Mouse (Mus musculus) lung, postnatal 0 days (tissue): ENCODE measurements around the gene Syn3. TPM values are rescaled to one million over a fixed set of nuclear protein-coding genes. Genes with fewer than 3 reads are reported as not detected.
A peak's percentile ranks its signal among the peaks of the same experiment; 100 is the strongest.

Source experiments
- ATAC-seq: fragments of 200-750 bp; cut with Nextera tagmentation; 2 replicates; pipeline ENCODE4 v1.8.0; 2017; ENCODE audit warnings: moderate library complexity
- DNase-seq: peaks from one replicate; pipeline ENCODE4 v3.0.0-alpha.2; 2016; ENCODE audit warnings: low spot score
- H3K27ac ChIP-seq: fragments of 300-500 bp; sonication (generic); 2 replicates; pipeline ENCODE4 v1.5.1; 2014; ENCODE audit warnings: antibody characterized with exemption, mild to moderate bottlenecking, low read length, mixed read lengths
- H3K27me3 ChIP-seq: fragments of 300-500 bp; sonication (generic); replicated peaks from 2 replicates; pipeline ENCODE4 v1.6.1; 2014; ENCODE audit warnings: low read length, mixed read lengths; ENCODE audit not compliant: insufficient read depth
- H3K36me3 ChIP-seq: fragments of 300-500 bp; sonication (generic); 2 replicates; pipeline ENCODE4 v1.6.1; 2014; ENCODE audit warnings: low read length, mixed read lengths; ENCODE audit not compliant: insufficient read depth
- H3K4me1 ChIP-seq: fragments of 300-500 bp; sonication (generic); 2 replicates; pipeline ENCODE4 v1.6.1; 2014; ENCODE audit warnings: antibody characterized with exemption, low read depth, low read length, mixed read lengths; ENCODE audit not compliant: insufficient read depth
- H3K4me2 ChIP-seq: fragments of 300-500 bp; sonication (generic); replicated peaks from 2 replicates; pipeline ENCODE4 v1.6.1; 2014; ENCODE audit warnings: low read depth, mild to moderate bottlenecking, low read length, moderate library complexity, mixed read lengths
- H3K4me3 ChIP-seq: fragments of 300-500 bp; sonication (generic); 2 replicates; pipeline ENCODE4 v1.5.1; 2014; ENCODE audit warnings: low read depth, low read length
- H3K9ac ChIP-seq: fragments of 300-500 bp; sonication (generic); replicated peaks from 2 replicates; pipeline ENCODE4 v1.6.1; 2014; ENCODE audit warnings: low read depth, mild to moderate bottlenecking
- H3K9me3 ChIP-seq: fragments of 300-500 bp; sonication (generic); 2 replicates; pipeline ENCODE4 v1.6.1; 2016; ENCODE audit warnings: low read length, mixed read lengths
- CTCF ChIP-seq: IDR thresholded peaks from 2 replicates; pipeline ENCODE4 v1.5.1; 2016; ENCODE audit warnings: antibody characterized with exemption, mild to moderate bottlenecking
- EP300 ChIP-seq: IDR thresholded peaks from 2 replicates; pipeline ENCODE4 v1.6.1; 2016; ENCODE audit warnings: antibody characterized with exemption, mild to moderate bottlenecking, control low read depth
- WGBS: fragments of 180-500 bp; shearing (Covaris S2); extraction: QIAGEN DNeasy Blood & Tissue Kit; methylation state at CpG from one replicate; pipeline ENCODE4 v1.1.7; 2014; 5-methylcytosine and 5-hydroxymethylcytosine counted together
- polyA plus RNA-seq: library from polyadenylated mRNA; unstranded; fragments of >200 nt; fragmentation: Nextera tagmentation; extraction: Ambion mirVana; gene quantifications from 2 replicates; pipeline ENCODE4 v1.2.1, GENCODE M21; 2015

Syn3 gene
- polyA plus RNA-seq, 1 experiment from 2014 or later = 0.72 TPM

DNA sequence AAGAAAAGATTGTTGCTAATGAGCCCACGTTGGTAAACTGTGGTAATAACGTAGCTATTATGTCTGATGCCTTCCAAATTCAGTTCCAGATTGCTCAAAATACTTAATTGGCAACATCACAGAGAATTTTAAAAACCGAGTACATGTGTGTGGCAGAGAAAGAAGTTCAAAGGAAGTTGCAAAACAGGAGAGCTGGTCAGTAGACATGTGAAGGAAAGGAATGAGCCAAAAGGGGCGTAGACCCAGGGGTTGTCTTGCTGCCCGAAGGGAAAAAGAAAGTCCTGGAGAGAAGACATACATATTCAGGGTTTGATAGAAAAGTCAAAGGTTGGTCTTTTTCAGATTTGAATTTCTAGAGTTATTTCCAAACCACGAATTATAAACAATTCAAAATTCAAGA lies 87.8 kb downstream of the Syn3 start:
- Histone ChIP-seq H3K27me3 (no peaks in the 10 kb centered on the region), H3K4me3 (no peak overlapping the region), H3K4me2 (no peak overlapping the region), H3K4me1 (no peaks in the 10 kb centered on the region), H3K9ac (no peak overlapping the region), H3K9me3 (no peaks in the 10 kb centered on the region), H3K27ac (no peak overlapping the region), H3K36me3 (no peaks in the 10 kb centered on the region)
- 70% methylated on average over 6 of the region's 6 CpGs for WGBS
- ATAC-seq (no peak), DNase-seq (no peak)
- TF ChIP-seq EP300 (no peak), CTCF (no peak)

DNA sequence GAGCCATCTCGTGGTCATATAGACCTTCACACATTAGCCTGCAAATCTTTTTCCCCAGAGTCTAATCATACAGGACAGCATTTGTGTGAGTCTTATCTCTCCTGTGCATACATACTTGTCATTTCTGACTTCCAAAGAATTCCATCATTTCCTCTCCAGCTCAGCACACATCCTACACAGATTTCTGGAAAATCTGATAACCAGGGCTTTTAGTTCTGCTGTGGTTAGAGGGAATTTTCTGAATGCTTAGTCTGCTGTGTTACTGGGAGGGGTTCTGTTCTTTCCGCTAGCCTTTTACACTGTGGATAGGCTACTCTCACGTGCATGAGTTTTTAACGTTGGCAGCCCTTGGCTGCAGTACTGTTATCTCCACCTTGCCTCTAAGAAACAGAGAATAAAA lies 91.7 kb downstream of the Syn3 start:
- TF ChIP-seq CTCF (no peak), EP300 (peak; percentile 70; the same call in 1 of the 2 replicates)
- Histone ChIP-seq H3K36me3 (no peaks in the 10 kb centered on the region), H3K9ac (no peak overlapping the region), H3K4me2 (no peak overlapping the region), H3K27me3 (no peaks in the 10 kb centered on the region), H3K27ac (no peak overlapping the region), H3K9me3 (no peaks in the 10 kb centered on the region), H3K4me1 (no peaks in the 10 kb centered on the region), H3K4me3 (no peak overlapping the region)
- 30% methylated on average over 4 of the region's 4 CpGs for WGBS
- DNase-seq = peak; percentile 16
- ATAC-seq = peak; percentile 16; the same call in 1 of the 2 replicates

GRCm38 (mm10) chr10:86398347-86398720 lies 100.4 kb downstream of the Syn3 start:
- H3K9ac ChIP-seq = no peak overlapping the region
- H3K4me2 ChIP-seq = no peak overlapping the region
- DNase-seq (no peak), ATAC-seq (no peak)
- H3K27me3 ChIP-seq = no peaks in the 10 kb centered on the region
- H3K27ac ChIP-seq = no peak overlapping the region
- no peak overlapping the region for H3K4me3 ChIP-seq
- H3K36me3 ChIP-seq = no peaks in the 10 kb centered on the region
- no peak for TF ChIP-seq EP300
- TF ChIP-seq CTCF = no peak
- 74% methylated on average over 2 of the region's 2 CpGs for WGBS
- no peaks in the 10 kb centered on the region for H3K4me1 ChIP-seq
- H3K9me3 ChIP-seq = no peaks in the 10 kb centered on the region

DNA sequence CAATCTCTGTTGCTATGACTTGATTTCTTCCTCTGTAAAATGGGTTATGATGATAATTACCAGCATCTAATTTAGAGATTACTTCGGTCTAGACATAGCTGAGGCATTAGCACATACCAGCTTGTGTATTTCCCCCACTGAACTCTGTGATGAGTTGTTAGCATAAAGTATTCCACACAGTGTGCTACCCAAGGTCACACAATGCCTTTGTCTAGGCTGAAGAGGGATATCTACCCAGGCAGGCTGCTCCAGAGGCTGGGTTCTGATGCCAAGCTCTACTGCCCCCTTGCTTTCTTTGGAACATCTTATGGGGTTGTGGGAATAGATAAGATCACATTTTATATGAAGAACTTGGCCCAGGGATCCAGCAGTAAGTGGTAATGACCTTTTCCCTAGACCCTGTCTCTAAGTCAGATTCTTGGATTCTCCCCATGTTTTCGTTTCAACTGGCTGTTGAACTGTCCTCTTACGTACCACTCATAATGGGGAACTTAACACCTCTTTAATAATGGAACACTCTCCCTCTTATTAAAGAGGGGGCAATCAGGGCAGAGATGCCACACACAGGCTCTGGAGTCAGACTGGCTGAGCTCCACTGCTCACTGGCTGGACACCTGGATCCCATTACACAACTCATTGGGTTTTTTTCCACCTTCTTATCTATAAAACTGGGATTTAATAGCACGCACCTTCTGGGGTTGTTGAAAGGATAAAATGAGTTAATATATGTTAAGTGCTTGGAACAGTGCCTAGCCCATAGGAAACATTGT lies 100.9 kb downstream of the Syn3 start:
- ATAC-seq = no peak
- Histone ChIP-seq H3K4me2 (no peak overlapping the region), H3K9ac (no peak overlapping the region), H3K36me3 (no peaks in the 10 kb centered on the region), H3K4me1 (no peaks in the 10 kb centered on the region), H3K4me3 (no peak overlapping the region), H3K27ac (no peak overlapping the region), H3K9me3 (no peaks in the 10 kb centered on the region), H3K27me3 (no peaks in the 10 kb centered on the region)
- DNase-seq = no peak
- 54% methylated on average over 4 of the region's 4 CpGs for WGBS
- TF ChIP-seq EP300 (no peak), CTCF (no peak)

DNA sequence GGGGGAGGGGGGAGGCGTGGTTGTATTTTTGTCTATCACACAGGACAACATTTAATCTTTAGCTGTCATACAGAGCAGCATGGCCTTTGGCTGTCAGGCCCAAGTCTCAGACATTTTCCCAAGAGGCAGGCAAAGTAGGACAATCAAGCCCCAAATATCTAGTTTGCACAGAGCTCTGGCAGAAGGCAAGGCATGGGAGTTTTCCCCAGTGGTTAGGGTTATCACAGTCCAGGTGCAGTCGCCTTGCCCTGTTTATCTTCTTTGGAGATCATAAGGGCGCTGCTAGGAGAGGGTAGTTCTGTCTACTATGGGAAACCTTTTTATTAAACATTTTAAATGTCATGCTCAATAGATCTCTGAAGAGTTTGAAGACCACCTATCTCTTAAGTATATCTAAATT lies 106.3 kb downstream of the Syn3 start:
- Histone ChIP-seq H3K4me3 (no peak overlapping the region), H3K4me1 (peaks cover 8% of the 10 kb centered on the region; the same call in 1 of the 2 replicates), H3K9me3 (no peaks in the 10 kb centered on the region), H3K27ac (no peak overlapping the region), H3K36me3 (no peaks in the 10 kb centered on the region), H3K4me2 (no peak overlapping the region), H3K27me3 (no peaks in the 10 kb centered on the region), H3K9ac (no peak overlapping the region)
- WGBS = 75% methylated on average over 3 of the region's 3 CpGs
- TF ChIP-seq CTCF (no peak), EP300 (no peak)
- no peak for ATAC-seq
- DNase-seq = no peak

GRCm38 (mm10) chr10:86389913-86390312 lies 108.8 kb downstream of the Syn3 start:
- Histone ChIP-seq H3K27ac (no peak overlapping the region), H3K4me3 (no peak overlapping the region), H3K36me3 (no peaks in the 10 kb centered on the region), H3K4me1 (peaks cover 8% of the 10 kb centered on the region; the same call in 1 of the 2 replicates), H3K27me3 (no peaks in the 10 kb centered on the region), H3K4me2 (no peak overlapping the region), H3K9me3 (no peaks in the 10 kb centered on the region), H3K9ac (no peak overlapping the region)
- ATAC-seq (peak; percentile 52), DNase-seq (peak; percentile 42)
- TF ChIP-seq EP300 = no peak
- TF ChIP-seq CTCF = no peak
- WGBS = 50% methylated on average over 2 of the region's 2 CpGs
